Mouse (Mus musculus): Measurements from ENCODE around the gene Dcaf10. TPM values are rescaled to one million over a fixed set of nuclear protein-coding genes. Genes with fewer than 3 reads are reported as not detected.

Gene Dcaf10
- 18.5 and 18.6 TPM in 2 replicates for polyA plus RNA-seq (2014; fragmentation: Nextera tagmentation; extraction: Ambion mirVana)

GRCm38 (mm10) chr4:45341669-45342249 lies at the start of gene Dcaf10:
Gene Dcaf10, plus strand, starts transcription at chr4:45342101.
- under 1% methylated on average over 15 of the region's 42 CpGs for WGBS

GRCm38 (mm10) chr4:45296662-45297564 lies 45.0 kb upstream of the Dcaf10 start, which contains the start of gene Trmt10b:
Gene Trmt10b, plus strand, starts transcription at chr4:45297127.
- WGBS, result 22% methylated on average over 27 of the region's 27 CpGs
- H3K4me3 ChIP-seq (ENCODE audit: low read depth, low read length), result peak within 1 kb of the TSS; percentile 91
- peaks cover 9% of the 10 kb centered on the region for H3K36me3 ChIP-seq (ENCODE audit: control insufficient read depth, insufficient read depth, low read length)
- no peaks in the 10 kb centered on the region for H3K27me3 ChIP-seq (replicated peaks; ENCODE audit: control insufficient read depth, insufficient read depth, low read length)
- ATAC-seq (ENCODE audit: low read depth) (peak; percentile 90), DNase-seq (ENCODE audit: low spot score) (peak; percentile 92)
- H3K9ac ChIP-seq (ENCODE audit: low read depth, low read length), result peak within 1 kb of the TSS; percentile 74
- H3K27ac ChIP-seq (replicated peaks; ENCODE audit: low read depth, low read length), result no peak within 1 kb of the TSS
- H3K9me3 ChIP-seq (ENCODE audit: control insufficient read depth, low read length), result no peaks in the 10 kb centered on the region
- peak within 1 kb of the TSS; percentile 86 for H3K4me2 ChIP-seq (ENCODE audit: low read depth, low read length)
- no peaks in the 10 kb centered on the region for H3K4me1 ChIP-seq (ENCODE audit: control insufficient read depth, insufficient read depth, low read length)

More at GRCm38 (mm10) chr4:45341669-45342249, at the start of gene Dcaf10:
- H3K9me3 ChIP-seq (ENCODE audit: control insufficient read depth, low read length), result no peaks in the 10 kb centered on the region
- DNase-seq (ENCODE audit: low spot score) (peak; percentile 93), ATAC-seq (ENCODE audit: low read depth) (peak; percentile 96)
- H3K4me1 ChIP-seq (ENCODE audit: control insufficient read depth, insufficient read depth, low read length), result peaks cover 11% of the 10 kb centered on the region
- peaks cover 3% of the 10 kb centered on the region; the same call in 1 of the 2 replicates for H3K36me3 ChIP-seq (ENCODE audit: control insufficient read depth, insufficient read depth, low read length)
- H3K27me3 ChIP-seq (replicated peaks; ENCODE audit: control insufficient read depth, insufficient read depth, low read length), result no peaks in the 10 kb centered on the region
- peak within 1 kb of the TSS; percentile 65 for H3K4me2 ChIP-seq (ENCODE audit: low read depth, low read length)
- H3K9ac ChIP-seq (ENCODE audit: low read depth, low read length), result peak within 1 kb of the TSS; percentile 96
- peak within 1 kb of the TSS; percentile 95 for H3K27ac ChIP-seq (replicated peaks; ENCODE audit: low read depth, low read length)
- peak within 1 kb of the TSS; percentile 91 for H3K4me3 ChIP-seq (ENCODE audit: low read depth, low read length)

GRCm38 (mm10) chr4:45305536-45305935 lies 36.4 kb upstream of the Dcaf10 start:
- H3K4me3 ChIP-seq (ENCODE audit: low read depth, low read length), result no peak overlapping the region
- 95% methylated on average over 14 of the region's 14 CpGs for WGBS
- no peak for DNase-seq (ENCODE audit: low spot score)
- no peak overlapping the region for H3K27ac ChIP-seq (replicated peaks; ENCODE audit: low read depth, low read length)
- H3K4me2 ChIP-seq (ENCODE audit: low read depth, low read length), result no peak overlapping the region
- H3K9ac ChIP-seq (ENCODE audit: low read depth, low read length), result no peak overlapping the region
- no peaks in the 10 kb centered on the region for H3K27me3 ChIP-seq (replicated peaks; ENCODE audit: control insufficient read depth, insufficient read depth, low read length)
- H3K9me3 ChIP-seq (ENCODE audit: control insufficient read depth, low read length), result no peaks in the 10 kb centered on the region
- ATAC-seq (ENCODE audit: low read depth), result no peak
- peaks cover 60% of the 10 kb centered on the region for H3K36me3 ChIP-seq (ENCODE audit: control insufficient read depth, insufficient read depth, low read length)
- H3K4me1 ChIP-seq (ENCODE audit: control insufficient read depth, insufficient read depth, low read length), result no peaks in the 10 kb centered on the region

GRCm38 (mm10) chr4:45308046-45308445 lies 33.9 kb upstream of the Dcaf10 start:
- WGBS, result 33% methylated on average over 11 of the region's 11 CpGs

GRCm38 (mm10) chr4:45308606-45309005 lies 33.3 kb upstream of the Dcaf10 start:
- no peaks in the 10 kb centered on the region for H3K4me1 ChIP-seq (ENCODE audit: control insufficient read depth, insufficient read depth, low read length)
- 85% methylated on average over 6 of the region's 6 CpGs for WGBS

More at GRCm38 (mm10) chr4:45308046-45308445, 33.9 kb upstream of the Dcaf10 start:
- Histone ChIP-seq H3K36me3 (ENCODE audit: control insufficient read depth, insufficient read depth, low read length) (peaks cover 52% of the 10 kb centered on the region), H3K4me1 (ENCODE audit: control insufficient read depth, insufficient read depth, low read length) (no peaks in the 10 kb centered on the region), H3K27me3 (replicated peaks; ENCODE audit: control insufficient read depth, insufficient read depth, low read length) (no peaks in the 10 kb centered on the region), H3K9me3 (ENCODE audit: control insufficient read depth, low read length) (no peaks in the 10 kb centered on the region), H3K4me2 (ENCODE audit: low read depth, low read length) (no peak overlapping the region), H3K27ac (replicated peaks; ENCODE audit: low read depth, low read length) (no peak overlapping the region), H3K9ac (ENCODE audit: low read depth, low read length) (no peak overlapping the region), H3K4me3 (ENCODE audit: low read depth, low read length) (no peak overlapping the region)
- DNase-seq (ENCODE audit: low spot score), result peak; percentile 12
- no peak for ATAC-seq (ENCODE audit: low read depth)

GRCm38 (mm10) chr4:45311056-45311455 lies 30.8 kb upstream of the Dcaf10 start:
- 94% methylated on average over 2 of the region's 2 CpGs for WGBS
- H3K4me1 ChIP-seq (ENCODE audit: control insufficient read depth, insufficient read depth, low read length), result no peaks in the 10 kb centered on the region
- no peak overlapping the region for H3K4me3 ChIP-seq (ENCODE audit: low read depth, low read length)
- H3K27me3 ChIP-seq (replicated peaks; ENCODE audit: control insufficient read depth, insufficient read depth, low read length), result no peaks in the 10 kb centered on the region
- no peak overlapping the region for H3K27ac ChIP-seq (replicated peaks; ENCODE audit: low read depth, low read length)
- H3K4me2 ChIP-seq (ENCODE audit: low read depth, low read length), result no peak overlapping the region
- no peaks in the 10 kb centered on the region for H3K9me3 ChIP-seq (ENCODE audit: control insufficient read depth, low read length)
- no peak overlapping the region for H3K9ac ChIP-seq (ENCODE audit: low read depth, low read length)
- ATAC-seq (ENCODE audit: low read depth) (no peak), DNase-seq (ENCODE audit: low spot score) (no peak)
- H3K36me3 ChIP-seq (ENCODE audit: control insufficient read depth, insufficient read depth, low read length), result peaks cover 52% of the 10 kb centered on the region

More at GRCm38 (mm10) chr4:45308606-45309005, 33.3 kb upstream of the Dcaf10 start:
- H3K4me2 ChIP-seq (ENCODE audit: low read depth, low read length), result no peak overlapping the region
- no peak overlapping the region for H3K9ac ChIP-seq (ENCODE audit: low read depth, low read length)
- peaks cover 50% of the 10 kb centered on the region for H3K36me3 ChIP-seq (ENCODE audit: control insufficient read depth, insufficient read depth, low read length)
- no peaks in the 10 kb centered on the region for H3K9me3 ChIP-seq (ENCODE audit: control insufficient read depth, low read length)
- no peak for DNase-seq (ENCODE audit: low spot score)
- H3K27me3 ChIP-seq (replicated peaks; ENCODE audit: control insufficient read depth, insufficient read depth, low read length), result no peaks in the 10 kb centered on the region
- no peak for ATAC-seq (ENCODE audit: low read depth)
- H3K4me3 ChIP-seq (ENCODE audit: low read depth, low read length), result no peak overlapping the region
- no peak overlapping the region for H3K27ac ChIP-seq (replicated peaks; ENCODE audit: low read depth, low read length)

GRCm38 (mm10) chr4:45320159-45320816 lies 21.6 kb upstream of the Dcaf10 start:
- Histone ChIP-seq H3K36me3 (ENCODE audit: control insufficient read depth, insufficient read depth, low read length) (peaks cover 30% of the 10 kb centered on the region), H3K9ac (ENCODE audit: low read depth, low read length) (peak overlapping the region; percentile 94), H3K27me3 (replicated peaks; ENCODE audit: control insufficient read depth, insufficient read depth, low read length) (peaks cover 9% of the 10 kb centered on the region), H3K4me3 (ENCODE audit: low read depth, low read length) (peak overlapping the region; percentile 99), H3K9me3 (ENCODE audit: control insufficient read depth, low read length) (peaks cover 4% of the 10 kb centered on the region; the same call in 1 of the 2 replicates), H3K4me1 (ENCODE audit: control insufficient read depth, insufficient read depth, low read length) (peaks cover 8% of the 10 kb centered on the region), H3K4me2 (ENCODE audit: low read depth, low read length) (peak overlapping the region; percentile 67), H3K27ac (replicated peaks; ENCODE audit: low read depth, low read length) (peak overlapping the region; percentile 77)
- peak; percentile 88 for DNase-seq (ENCODE audit: low spot score)
- ATAC-seq (ENCODE audit: low read depth), result peak; percentile 93
- under 1% methylated on average over 32 of the region's 56 CpGs for whole genome bisulfite sequencing

- Histone ChIP-seq H3K9me3 (ENCODE audit: control insufficient read depth, low read length) (no peaks in the 10 kb centered on the region), H3K4me1 (ENCODE audit: control insufficient read depth, insufficient read depth, low read length) (no peaks in the 10 kb centered on the region), H3K27me3 (replicated peaks; ENCODE audit: control insufficient read depth, insufficient read depth, low read length) (no peaks in the 10 kb centered on the region), H3K4me2 (ENCODE audit: low read depth, low read length) (no peak overlapping the region), H3K4me3 (ENCODE audit: low read depth, low read length) (no peak overlapping the region), H3K27ac (replicated peaks; ENCODE audit: low read depth, low read length) (no peak overlapping the region), H3K9ac (ENCODE audit: low read depth, low read length) (no peak overlapping the region), H3K36me3 (ENCODE audit: control insufficient read depth, insufficient read depth, low read length) (no peaks in the 10 kb centered on the region)
- no peak for ATAC-seq (ENCODE audit: low read depth)
- 74% methylated on average over 7 of the region's 7 CpGs for WGBS
- DNase-seq (ENCODE audit: low spot score), result peak; percentile 21
Measured at GRCm38 (mm10) chr4:45331139-45331538, 10.8 kb upstream of the Dcaf10 start.
